Mouse (Mus musculus): ENCODE data around the gene Gm20388.

Gm20388 gene

DNA sequence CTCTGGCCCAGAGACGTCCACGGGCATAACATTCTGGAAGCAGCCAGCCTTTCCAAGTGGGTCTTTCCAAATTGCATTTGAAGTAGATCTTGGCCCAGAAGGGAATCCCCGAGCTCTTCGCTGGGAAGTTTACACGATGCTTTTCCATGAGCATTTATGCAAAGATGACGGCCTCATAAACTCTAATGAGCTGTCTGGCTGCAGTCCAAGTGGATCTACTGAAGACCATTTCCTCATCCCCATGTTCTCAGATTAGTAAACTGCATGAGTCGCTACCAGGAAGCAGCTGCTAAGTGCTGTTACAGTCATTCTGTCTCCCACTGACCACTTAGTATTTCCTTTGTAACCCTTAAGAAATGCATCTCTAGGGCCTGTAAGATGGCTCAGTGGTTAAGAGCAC lies 3852.7 kb downstream of the Gm20388 start:
- no peak for DNase-seq (ENCODE audit: extremely low spot score, low read depth, low spot score)

DNA sequence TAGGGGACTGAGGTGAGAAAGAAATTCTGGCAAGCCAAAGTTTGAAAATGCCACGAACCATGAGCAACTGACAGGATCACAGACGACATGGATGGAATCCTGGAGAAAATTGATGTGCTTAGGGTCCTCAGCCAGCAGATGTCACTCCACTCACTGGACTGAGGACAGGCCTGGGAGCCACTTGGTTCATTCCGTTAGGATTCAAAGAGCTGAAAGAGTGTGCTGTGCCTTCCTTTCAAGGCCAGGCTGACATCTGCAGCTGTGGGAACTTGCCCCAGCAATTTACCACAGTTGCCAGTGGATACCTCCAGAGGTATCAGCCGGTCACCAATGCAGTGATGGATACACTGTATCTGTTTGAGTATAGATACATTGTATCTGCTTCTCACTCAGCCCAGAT lies 3854.0 kb downstream of the Gm20388 start:
- DNase-seq (ENCODE audit: extremely low spot score, low read depth, low spot score), result no peak

DNA sequence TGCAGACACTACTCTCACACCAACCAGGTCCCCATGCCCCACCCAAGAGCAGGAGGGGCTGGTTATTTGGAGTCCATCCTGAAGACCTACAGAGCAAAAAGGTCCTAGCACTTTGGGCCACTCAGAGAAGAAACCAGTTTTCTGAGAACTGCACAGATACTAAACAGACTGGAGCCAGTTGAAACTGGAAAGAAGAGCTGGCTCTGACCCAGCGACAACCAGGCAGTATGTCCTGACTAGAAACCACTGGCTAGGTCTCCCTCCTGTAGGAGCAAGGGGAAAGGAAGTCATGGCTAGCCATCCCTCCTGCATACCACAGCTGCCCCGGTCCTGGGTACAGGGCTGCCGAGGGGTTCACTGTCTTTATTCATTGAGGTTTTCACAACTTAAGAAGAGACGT lies 3855.9 kb downstream of the Gm20388 start:
- DNase-seq (ENCODE audit: extremely low spot score, low read depth, low spot score), result no peak

DNA sequence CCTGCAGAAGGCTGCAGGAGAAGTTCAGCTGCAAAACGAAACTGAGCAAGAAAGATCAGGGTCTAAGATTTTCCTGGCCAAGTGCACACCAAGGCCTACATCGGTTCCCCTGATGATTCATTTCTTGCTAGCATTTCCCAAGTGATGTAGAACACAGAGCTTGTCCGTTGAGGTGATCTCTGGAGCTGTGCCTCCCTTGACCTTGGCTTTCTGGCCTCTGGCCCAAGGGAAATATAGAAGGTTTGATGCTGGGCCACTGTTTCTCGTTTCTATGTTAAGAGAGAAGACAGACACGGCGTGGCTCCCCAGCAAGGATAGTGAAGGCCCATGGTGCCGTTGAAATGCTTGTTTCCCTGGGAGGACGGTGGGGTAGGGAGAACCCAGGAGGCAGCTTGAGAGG lies 3857.2 kb downstream of the Gm20388 start:
- DNase-seq (ENCODE audit: extremely low spot score, low read depth, low spot score), result no peak

DNA sequence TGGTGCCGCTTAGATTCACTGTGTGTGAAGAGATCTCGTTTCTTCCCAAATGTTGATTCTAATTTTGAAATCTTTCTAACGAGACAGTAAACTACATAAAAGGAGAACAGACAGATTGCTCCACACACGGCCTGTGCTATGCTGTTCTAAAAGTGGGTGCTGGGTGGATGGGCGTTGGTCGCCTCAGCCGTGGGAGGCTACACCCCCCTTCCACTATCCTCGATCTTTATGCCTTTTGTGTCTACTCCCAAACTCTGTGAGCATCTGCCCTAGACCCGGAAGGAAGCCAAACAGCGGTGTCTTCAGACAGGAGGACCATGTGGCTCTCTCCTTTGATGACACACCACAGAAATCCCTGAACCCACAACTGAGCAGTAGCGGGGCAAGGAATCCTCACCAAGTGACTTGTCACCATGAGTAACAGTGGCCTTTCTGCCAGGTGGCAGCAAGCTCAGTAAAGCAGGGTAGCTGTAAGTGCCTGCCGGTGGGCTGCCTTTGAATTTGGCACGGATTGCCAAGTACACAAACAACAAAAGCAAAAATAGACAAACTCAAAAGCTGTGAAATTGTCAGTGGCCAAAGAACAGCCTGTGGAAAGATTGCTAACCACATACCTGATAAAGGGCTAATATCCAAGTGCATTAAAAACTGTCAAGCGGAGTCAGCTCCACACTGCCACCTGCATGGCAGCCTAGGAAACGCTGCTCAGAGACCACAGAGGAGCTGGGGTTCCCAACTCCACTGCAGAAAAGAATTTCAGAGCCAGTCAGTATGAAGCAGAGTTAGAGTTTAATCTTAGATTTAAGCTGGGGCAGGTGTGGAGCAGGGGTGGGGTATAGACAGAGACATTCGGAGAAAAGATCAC lies 3858.1 kb downstream of the Gm20388 start:
- no peak for DNase-seq (ENCODE audit: extremely low spot score, low read depth, low spot score)

DNA sequence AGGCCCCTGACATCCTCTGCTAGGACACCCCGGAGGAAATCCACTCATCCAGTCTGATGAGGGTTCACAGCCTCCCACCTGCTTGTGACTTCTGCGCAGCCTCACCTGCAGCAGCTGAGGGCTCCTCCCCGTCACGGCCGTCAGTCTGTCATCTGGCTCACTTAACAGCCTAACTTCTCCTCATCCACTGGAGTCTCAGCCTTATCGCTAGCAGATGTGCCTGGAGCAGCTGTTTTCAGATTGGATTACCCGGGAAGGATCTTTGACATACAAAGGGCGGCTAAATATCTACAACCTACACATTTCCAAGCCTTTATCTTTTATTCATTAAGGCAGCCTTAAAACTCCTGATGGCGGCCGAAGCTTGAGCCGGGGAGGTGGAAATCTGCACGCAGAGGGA lies 3862.8 kb downstream of the Gm20388 start:
- DNase-seq (ENCODE audit: extremely low spot score, low read depth, low spot score), result no peak

DNA sequence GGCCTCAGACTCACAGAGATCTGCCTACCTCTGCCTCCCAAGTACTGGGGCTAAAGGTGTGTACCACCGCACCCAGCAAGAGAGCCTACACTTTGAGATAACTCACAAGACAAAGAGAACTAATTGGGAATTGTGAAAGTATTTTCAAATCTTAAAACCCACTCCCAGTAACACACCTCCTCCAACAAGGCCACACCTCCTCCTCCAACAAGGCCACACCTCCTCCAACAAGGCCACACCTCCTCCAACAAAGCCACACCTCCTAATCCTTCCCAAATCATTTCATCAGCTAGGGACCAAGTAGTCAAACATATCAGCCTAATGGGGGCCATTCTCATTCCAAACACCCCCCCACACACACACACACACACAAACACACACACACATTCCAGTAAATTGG lies 3863.8 kb downstream of the Gm20388 start:
- DNase-seq (ENCODE audit: extremely low spot score, low read depth, low spot score), result no peak

DNA sequence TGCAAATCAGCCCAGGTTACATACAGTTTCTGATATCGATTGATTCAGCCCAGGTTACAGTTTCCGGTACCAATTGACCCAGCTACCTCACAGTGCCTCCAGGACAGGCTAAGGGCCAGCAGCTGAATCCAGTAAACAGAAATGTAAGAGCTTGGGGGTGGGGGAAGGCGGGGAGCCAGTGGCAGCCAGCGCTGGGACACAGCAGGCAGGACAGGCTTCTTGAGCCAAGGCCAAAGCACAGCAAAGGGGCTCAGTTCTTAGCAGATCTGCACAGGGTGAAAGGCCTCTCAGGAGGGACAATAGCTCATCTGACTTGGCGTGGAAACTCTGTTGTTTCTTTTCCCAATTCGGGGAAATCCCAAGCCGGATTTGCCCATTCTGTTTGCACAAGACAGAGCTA lies 3866.7 kb downstream of the Gm20388 start:
- no peak for DNase-seq (ENCODE audit: extremely low spot score, low read depth, low spot score)

GRCm38 (mm10) chr8:123780471-123780870 lies 3869.8 kb downstream of the Gm20388 start:
- DNase-seq (ENCODE audit: extremely low spot score, low read depth, low spot score), result no peak

- no peak for DNase-seq (ENCODE audit: extremely low spot score, low read depth, low spot score)
Measured at GRCm38 (mm10) chr8:123781256-123781655, 3870.6 kb downstream of the Gm20388 start.

DNA sequence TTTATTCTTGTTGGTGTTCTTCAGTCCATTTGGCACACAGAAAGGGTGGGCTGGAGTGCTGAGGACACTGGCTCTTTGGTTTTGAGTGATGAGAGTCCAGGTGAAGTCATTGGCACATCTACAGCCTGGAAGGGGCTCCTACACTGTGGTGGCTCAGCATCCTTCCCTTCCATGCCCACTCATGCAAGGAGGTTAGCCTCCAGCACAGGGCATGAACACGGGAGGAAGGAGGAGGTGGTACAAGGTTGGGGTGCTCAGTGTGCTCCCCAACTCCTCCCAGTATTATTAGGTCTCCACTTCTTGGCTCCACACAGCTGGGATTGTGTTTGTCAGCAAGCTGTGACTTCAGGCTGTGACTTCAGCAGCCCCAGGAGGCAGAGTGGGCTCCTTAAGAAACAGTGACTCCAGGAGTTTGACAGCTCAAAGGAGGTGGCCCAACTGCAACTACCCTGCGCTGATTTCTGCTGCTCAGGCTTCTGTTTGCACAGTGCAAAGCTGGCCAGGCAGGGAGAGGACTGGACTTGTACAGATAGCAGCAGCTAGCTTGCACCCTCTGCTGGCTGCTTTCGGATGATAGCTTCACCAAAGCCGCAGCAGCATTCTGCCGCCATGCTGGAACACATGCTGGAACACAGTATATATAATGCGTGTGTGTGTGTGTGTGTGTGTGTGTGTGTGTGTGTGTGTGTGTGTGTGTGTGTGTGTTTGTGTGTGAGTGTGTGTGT lies 3873.0 kb downstream of the Gm20388 start:
- DNase-seq (ENCODE audit: extremely low spot score, low read depth, low spot score), result no peak

DNA sequence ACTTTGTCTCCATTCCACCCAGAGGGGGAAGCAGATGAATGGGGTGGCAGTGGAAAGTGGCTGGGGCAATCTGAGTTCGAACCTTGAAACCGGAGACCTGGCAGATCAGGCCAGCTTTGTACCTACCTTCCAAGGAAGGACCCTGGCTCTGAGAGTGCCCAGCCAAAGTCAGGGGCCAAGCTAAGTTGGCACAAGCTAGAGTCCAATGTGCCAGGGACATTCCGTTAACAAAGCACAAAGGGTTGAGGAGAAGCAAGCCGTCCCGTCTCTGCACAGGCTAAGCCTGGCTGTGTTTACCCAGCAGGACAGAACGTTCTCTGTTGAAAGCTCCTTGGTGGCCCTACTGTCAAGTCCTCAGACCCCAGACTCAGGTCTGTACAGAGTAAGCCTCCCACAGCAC lies 3875.5 kb downstream of the Gm20388 start:
- no peak for DNase-seq (ENCODE audit: extremely low spot score, low read depth, low spot score)

DNA sequence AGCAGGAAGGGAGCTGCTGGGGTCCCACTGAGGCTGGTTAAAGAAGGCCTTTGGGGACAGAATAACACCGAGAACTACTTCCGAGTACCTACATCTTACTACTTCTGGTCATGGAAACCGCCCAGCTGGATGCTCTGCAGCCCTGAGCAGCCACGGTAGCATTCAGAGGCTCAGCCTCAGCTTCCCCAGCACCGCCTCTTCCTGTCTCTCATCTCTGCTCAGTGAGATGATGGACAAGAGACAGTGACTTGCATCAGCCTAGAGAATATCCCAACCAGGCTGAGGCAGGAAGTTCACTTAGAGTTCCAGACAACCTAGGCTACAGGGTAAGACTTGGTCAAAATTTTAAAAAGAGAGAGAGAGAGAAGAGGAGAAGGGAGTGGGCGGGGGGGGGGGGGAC lies 3876.0 kb downstream of the Gm20388 start:
- DNase-seq (ENCODE audit: extremely low spot score, low read depth, low spot score), result no peak

DNA sequence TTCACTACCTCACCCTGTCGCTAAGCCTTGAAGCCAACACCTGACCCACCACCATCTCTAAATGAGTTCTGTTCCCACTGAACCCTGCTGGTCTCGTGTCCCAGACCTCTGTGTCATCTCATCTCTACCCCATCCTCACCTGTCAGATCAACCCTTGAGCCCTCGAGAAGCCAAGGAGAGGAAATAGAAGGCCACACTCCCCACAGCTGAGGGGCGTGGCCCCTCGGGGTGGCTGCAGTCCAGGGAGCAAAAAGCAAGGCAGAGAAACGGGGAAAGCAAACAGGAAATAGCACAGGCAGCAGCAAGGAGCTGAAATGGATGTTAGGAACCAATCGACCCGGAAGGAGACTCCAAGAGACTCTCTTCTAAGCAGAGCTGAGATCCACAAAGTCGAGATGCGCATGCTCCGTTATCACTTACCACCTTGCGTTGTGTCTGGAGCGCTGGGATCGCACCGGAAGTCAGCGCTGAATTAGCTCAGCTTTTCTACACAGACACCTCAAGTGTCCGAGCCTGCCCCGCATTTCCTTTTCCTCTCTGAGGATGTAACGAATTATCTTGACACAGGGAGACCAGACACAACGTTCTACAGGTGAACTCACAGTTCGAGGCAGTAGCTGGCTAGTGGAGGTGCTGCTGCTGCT lies 3876.7 kb downstream of the Gm20388 start:
- DNase-seq (ENCODE audit: extremely low spot score, low read depth, low spot score), result no peak

DNA sequence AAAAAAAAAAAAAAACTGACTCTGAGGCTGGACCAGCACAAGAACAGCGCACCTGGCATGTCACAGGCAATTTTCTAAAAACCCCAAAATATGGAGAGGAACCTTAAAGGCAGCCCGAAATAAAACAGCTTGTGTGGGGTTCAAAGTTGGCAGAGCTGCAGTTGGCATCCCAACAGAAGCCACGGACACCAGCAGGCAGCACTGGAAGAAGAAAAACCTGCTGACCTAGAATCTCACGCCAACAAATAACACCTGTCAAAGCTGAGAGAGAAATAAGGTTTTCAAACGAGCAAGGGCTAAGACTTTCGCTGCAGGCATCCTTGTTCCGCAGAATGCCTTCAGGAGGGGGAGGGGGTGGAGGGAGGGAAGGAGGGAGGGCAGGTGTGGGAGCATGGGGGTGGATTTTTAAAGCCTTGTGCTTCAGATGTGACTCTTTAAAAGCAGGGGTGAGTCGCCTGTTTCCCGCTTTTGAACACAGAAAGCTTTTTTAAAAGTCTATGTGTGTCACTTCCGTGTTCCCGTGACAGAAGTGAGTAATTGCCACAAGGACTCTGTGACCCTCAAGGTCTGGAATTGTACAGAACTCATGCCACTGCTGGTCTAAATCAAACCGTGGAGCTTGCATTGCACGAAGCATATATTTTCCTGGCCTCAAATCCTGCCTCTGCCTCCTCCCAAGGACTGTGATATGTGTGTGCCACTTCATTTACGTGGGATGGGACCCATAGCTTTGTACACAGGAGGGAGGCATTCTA lies 3878.0 kb downstream of the Gm20388 start:
- DNase-seq (ENCODE audit: extremely low spot score, low read depth, low spot score), result no peak

- DNase-seq (ENCODE audit: extremely low spot score, low read depth, low spot score), result no peak
Measured at GRCm38 (mm10) chr8:123789461-123789860, 3878.8 kb downstream of the Gm20388 start.

GRCm38 (mm10) chr8:123789970-123790369 lies 3879.3 kb downstream of the Gm20388 start:
- peak; percentile 82 for DNase-seq (ENCODE audit: extremely low spot score, low read depth, low spot score)

DNA sequence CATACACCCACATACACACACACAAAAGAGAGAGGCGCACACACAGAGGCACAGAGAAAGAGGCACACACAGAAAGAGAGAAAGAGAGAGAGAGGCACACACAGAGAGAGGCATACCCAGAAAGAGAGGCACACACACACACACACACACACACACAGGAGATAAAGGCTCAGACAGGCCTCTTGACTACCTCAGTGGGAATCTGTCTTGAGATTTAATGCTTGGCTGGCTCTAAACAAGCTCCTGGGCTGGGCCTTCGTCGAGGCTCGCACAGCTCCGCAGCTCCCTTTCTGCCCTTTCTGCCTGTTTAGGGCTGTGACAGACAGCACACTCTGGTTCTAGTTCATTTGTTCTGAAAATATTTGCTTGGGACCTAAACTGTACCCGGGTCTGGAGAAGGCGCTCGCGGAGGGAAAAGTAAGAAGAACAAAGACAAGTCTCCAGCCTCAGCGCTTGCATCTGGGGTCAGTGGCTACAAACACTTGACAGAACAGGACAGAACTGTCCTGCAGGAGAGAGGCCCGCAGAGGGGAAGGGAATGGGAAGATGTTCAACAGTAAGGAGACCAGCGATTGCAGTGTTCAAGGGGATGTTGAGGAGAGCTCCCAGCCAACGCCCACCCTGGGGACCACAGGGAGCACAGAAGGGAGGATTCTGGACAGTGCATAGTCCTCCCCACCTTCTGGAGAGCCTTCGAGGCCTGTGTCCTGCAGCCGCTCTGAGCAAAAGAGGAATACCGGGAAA lies 3880.6 kb downstream of the Gm20388 start:
- DNase-seq (ENCODE audit: extremely low spot score, low read depth, low spot score), result no peak

- DNase-seq (ENCODE audit: extremely low spot score, low read depth, low spot score), result no peak
Measured at GRCm38 (mm10) chr8:123791845-123792225, 3881.2 kb downstream of the Gm20388 start.

DNA sequence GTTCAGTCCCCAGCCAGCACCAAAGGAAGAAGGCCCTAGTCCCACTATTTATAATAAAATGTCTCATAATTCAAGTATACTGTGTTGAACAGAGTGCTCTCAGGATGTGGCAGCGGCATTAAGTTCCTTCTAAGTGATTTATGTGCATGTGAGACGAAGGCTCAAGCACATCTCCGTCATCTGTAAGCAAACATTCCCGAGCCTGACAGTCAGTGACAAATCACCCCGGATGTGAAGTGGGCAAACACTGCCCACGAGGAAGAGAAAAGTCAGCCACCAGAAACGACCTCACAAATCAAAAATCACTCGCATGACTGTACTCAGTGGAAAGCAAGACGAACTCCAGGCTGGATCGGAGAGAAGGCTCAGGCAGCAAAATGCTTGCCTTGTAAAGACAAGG lies 3883.3 kb downstream of the Gm20388 start:
- DNase-seq (ENCODE audit: extremely low spot score, low read depth, low spot score), result no peak

- DNase-seq (ENCODE audit: extremely low spot score, low read depth, low spot score), result no peak
Measured at GRCm38 (mm10) chr8:123794766-123795165, 3884.1 kb downstream of the Gm20388 start.
